Mouse (Mus musculus): ENCODE data around the gene Gm21149. TPM values are rescaled to one million over a fixed set of nuclear protein-coding genes. Genes with fewer than 3 reads are reported as not detected.

The Gm21149 gene
- not detected for polyA plus RNA-seq (2014; fragmentation: Illumina TruSeq; extraction: RNeasy Lipid Tissue Mini Kit (QIAGEN cat#74804); ENCODE audit: low replicate concordance)

DNA sequence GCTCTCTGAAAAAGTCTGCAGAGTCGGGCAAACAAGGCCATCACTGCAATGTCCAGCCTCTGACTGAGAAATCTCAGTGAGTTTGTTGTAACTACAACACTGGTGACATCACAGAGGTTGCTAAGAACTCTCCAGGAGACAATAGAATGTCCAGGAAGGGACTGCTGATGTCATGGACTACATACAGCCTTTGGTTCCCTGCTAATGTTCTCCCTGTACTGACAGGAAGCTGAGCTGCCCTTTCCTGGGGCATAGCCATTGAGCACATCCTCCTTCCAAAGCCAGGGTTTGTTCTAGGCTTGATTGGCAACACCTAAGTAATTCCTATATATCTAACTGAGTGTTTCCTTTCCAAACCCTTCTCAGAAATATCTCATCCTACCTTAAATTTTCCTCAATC is at the start of gene Gm21149:
TSS of gene Gm21149 (minus strand) at position 101 of the 400 bp plus-strand sequence.

Other genes with a start within 250 kb of the Gm21149 start
- gene Gm21190, start 52.7 kb upstream of the Gm21149 start, polyA plus RNA-seq (2014; fragmentation: Illumina TruSeq; extraction: RNeasy Lipid Tissue Mini Kit (QIAGEN cat#74804); ENCODE audit: low replicate concordance): not detected
- not detected for gene Gm21083, start 100.8 kb upstream of the Gm21149 start, polyA plus RNA-seq (2014; fragmentation: Illumina TruSeq; extraction: RNeasy Lipid Tissue Mini Kit (QIAGEN cat#74804); ENCODE audit: low replicate concordance)
- gene Speer4d, start 142.5 kb upstream of the Gm21149 start, polyA plus RNA-seq (2014; fragmentation: Illumina TruSeq; extraction: RNeasy Lipid Tissue Mini Kit (QIAGEN cat#74804); ENCODE audit: low replicate concordance): not detected
- gene 4930572O03Rik, start 180.5 kb upstream of the Gm21149 start, polyA plus RNA-seq (2014; fragmentation: Illumina TruSeq; extraction: RNeasy Lipid Tissue Mini Kit (QIAGEN cat#74804); ENCODE audit: low replicate concordance): not detected
- gene Speer4c, start 237.7 kb upstream of the Gm21149 start, polyA plus RNA-seq (2014; fragmentation: Illumina TruSeq; extraction: RNeasy Lipid Tissue Mini Kit (QIAGEN cat#74804); ENCODE audit: low replicate concordance): not detected